Mouse (Mus musculus) lung, adult 2 months (tissue): ENCODE data around the gene Gpc6.

ENCODE experiments used
- CTCF ChIP-seq: fragments of 200-500 bp; IDR thresholded peaks from 2 replicates; pipeline ENCODE4 v1.5.1; 2011; ENCODE audit warnings: mild to moderate bottlenecking, low read length, control low read depth; ENCODE audit not compliant: insufficient read depth
- POLR2A ChIP-seq: fragments of 200-500 bp; IDR thresholded peaks from 2 replicates; pipeline ENCODE4 v1.6.1; 2011; ENCODE audit warnings: low read depth, mild to moderate bottlenecking, control low read depth, low read length, borderline replicate concordance; ENCODE audit errors: extremely low read depth

GRCm38 (mm10) chr14:117767861-117768260 lies 842.7 kb downstream of the Gpc6 start:
- TF ChIP-seq POLR2A (no peak), CTCF (no peak)
